ENCODE assay signal across 8 mouse cellular contexts in genomic region chr11:19020951-19021710, GRCm38 (mm10). TPM values are rescaled to one million over a fixed set of nuclear protein-coding genes. Genes with fewer than 3 reads are reported as not detected.
DNase-seq lines count a peak whose midpoint lies in the region; ATAC-seq and TF ChIP-seq lines count a peak whose summit lies in the region.

No protein-coding gene starts in this region.

- no peaks in the 10 kb centered on the region for H3K36me3 ChIP-seq in kidney, adult 2 months (ENCODE audit: control insufficient read depth, insufficient read depth, low read length)
- H3K36me3 ChIP-seq in forebrain, embryonic 12.5 days (replicated peaks) = no peaks in the 10 kb centered on the region
- no peaks in the 10 kb centered on the region for H3K36me3 ChIP-seq in kidney, embryonic 16.5 days (ENCODE audit: insufficient read depth, low read length)
- no peaks in the 10 kb centered on the region for H3K36me3 ChIP-seq in midbrain, embryonic 11.5 days (ENCODE audit: control insufficient read depth, insufficient read depth, low read length)

- no peak for DNase-seq in kidney, adult 2 months
- DNase-seq in kidney, adult 9 months = no peak
- DNase-seq in adrenal gland, postnatal 36 days = peak; percentile 46 to 55
- DNase-seq in midbrain, embryonic 11.5 days (ENCODE audit: low spot score, missing footprints) = peak; percentile 94
- DNase-seq in T-cell, adult 2 months (ENCODE audit: low spot score) = no peak
- DNase-seq in frontal cortex, postnatal 25 days (ENCODE audit: low spot score in 2 of 2) = no peak

- peak overlapping the region; percentile 90; the same call in 1 of the 2 replicates for H3K9ac ChIP-seq in forebrain, embryonic 12.5 days
- peak overlapping the region; percentile 69 for H3K9ac ChIP-seq in kidney, embryonic 16.5 days (replicated peaks; ENCODE audit: low read length)
- H3K9ac ChIP-seq in midbrain, embryonic 11.5 days (ENCODE audit: low read length) = peak overlapping the region; percentile 14

- no peaks in the 10 kb centered on the region; the same call in 1 of the 2 replicates for H3K4me1 ChIP-seq in kidney, adult 2 months (ENCODE audit: control insufficient read depth, insufficient read depth, low read length)
- H3K4me1 ChIP-seq in forebrain, embryonic 12.5 days = peaks cover 21% of the 10 kb centered on the region
- peaks cover 24% of the 10 kb centered on the region for H3K4me1 ChIP-seq in kidney, embryonic 16.5 days (ENCODE audit: insufficient read depth, low read length)
- peaks cover 21% of the 10 kb centered on the region for H3K4me1 ChIP-seq in midbrain, embryonic 11.5 days (ENCODE audit: control insufficient read depth, insufficient read depth, low read length)

- no peaks in the 10 kb centered on the region for H3K9me3 ChIP-seq in forebrain, embryonic 12.5 days
- no peaks in the 10 kb centered on the region for H3K9me3 ChIP-seq in kidney, embryonic 16.5 days (ENCODE audit: low read length)
- H3K9me3 ChIP-seq in midbrain, embryonic 11.5 days (ENCODE audit: control insufficient read depth, low read length) = no peaks in the 10 kb centered on the region

- TF ChIP-seq CTCF in kidney, adult 2 months (conservative IDR thresholded peaks at IDR 0.05; ENCODE audit: insufficient read depth, insufficient read length, low read depth, low read length) = no peak

- peak; percentile 18; the same call in 1 of the 2 replicates for ATAC-seq in forebrain, embryonic 12.5 days (ENCODE audit: low FRiP score)
- no peak for ATAC-seq in kidney, embryonic 16.5 days (ENCODE audit: low FRiP score, low TSS enrichment)
- peak; percentile 18 for ATAC-seq in midbrain, embryonic 11.5 days (ENCODE audit: low FRiP score)

- H3K27me3 ChIP-seq in kidney, adult 2 months (replicated peaks; ENCODE audit: control insufficient read depth, insufficient read depth, low read length) = no peaks in the 10 kb centered on the region
- peaks cover 34% of the 10 kb centered on the region for H3K27me3 ChIP-seq in forebrain, embryonic 12.5 days
- H3K27me3 ChIP-seq in kidney, embryonic 16.5 days (ENCODE audit: insufficient read depth, low read length) = peaks cover 3% of the 10 kb centered on the region; the same call in 1 of the 2 replicates
- peaks cover 8% of the 10 kb centered on the region for H3K27me3 ChIP-seq in midbrain, embryonic 11.5 days (ENCODE audit: control insufficient read depth, insufficient read depth, low read length)

- no peak for TF ChIP-seq POLR2A in kidney, adult 2 months (IDR thresholded peaks at IDR 0.05; ENCODE audit: low read depth, low read length)

- H3K27ac ChIP-seq in kidney, adult 2 months (ENCODE audit: insufficient read depth, low read depth, low read length) = peak overlapping the region; percentile 12; the same call in 1 of the 2 replicates
- H3K27ac ChIP-seq in forebrain, embryonic 12.5 days = peak overlapping the region; percentile 97; the same call in 1 of the 2 replicates
- peak overlapping the region; percentile 84 for H3K27ac ChIP-seq in kidney, embryonic 16.5 days (ENCODE audit: low read length)
- H3K27ac ChIP-seq in midbrain, embryonic 11.5 days (ENCODE audit: low read depth, low read length) = no peak overlapping the region; the same call in 1 of the 2 replicates

- 25% methylated on average over 28 of the region's 28 CpGs for WGBS in kidney, adult 2 months
- WGBS in forebrain, embryonic 12.5 days = 2% methylated on average over 28 of the region's 28 CpGs
- 6% methylated on average over 28 of the region's 28 CpGs for WGBS in kidney, embryonic 16.5 days
- WGBS in midbrain, embryonic 11.5 days = 1% methylated on average over 28 of the region's 28 CpGs

- peak overlapping the region; percentile 66 for H3K4me3 ChIP-seq in kidney, adult 2 months (ENCODE audit: insufficient read depth, low read depth, low read length)
- peak overlapping the region; percentile 58 for H3K4me3 ChIP-seq in forebrain, embryonic 12.5 days (replicated peaks)
- peak overlapping the region; percentile 74 for H3K4me3 ChIP-seq in kidney, embryonic 16.5 days (ENCODE audit: low read length)
- H3K4me3 ChIP-seq in midbrain, embryonic 11.5 days (ENCODE audit: low read depth, low read length) = peak overlapping the region; percentile 66

- H3K4me2 ChIP-seq in forebrain, embryonic 12.5 days = peak overlapping the region; percentile 86
- peak overlapping the region; percentile 81 for H3K4me2 ChIP-seq in kidney, embryonic 16.5 days (replicated peaks; ENCODE audit: low read depth, low read length)
- peak overlapping the region; percentile 95 for H3K4me2 ChIP-seq in midbrain, embryonic 11.5 days

RNA-seq across cellular contexts. Expression of gene Meis1, which starts 2.3 kb away (rescaled TPM):
- polyA plus RNA-seq in kidney, adult 2 months (2012; rRNA removed) = 6.2 TPM in 2 replicates
- total RNA-seq in adrenal gland, postnatal 36 days (2021) = 10 to 100 TPM; 56.0 to 57.4 TPM
- polyA plus RNA-seq in forebrain, embryonic 12.5 days (2016; fragmentation: Nextera tagmentation; extraction: Ambion mirVana) = 40.4 and 44.8 TPM in 2 replicates
- 124 and 127 TPM in 2 replicates for polyA plus RNA-seq in kidney, embryonic 16.5 days (2015; fragmentation: Nextera tagmentation; extraction: Ambion mirVana)
- polyA plus RNA-seq in midbrain, embryonic 11.5 days (2014; fragmentation: Nextera tagmentation; extraction: Ambion mirVana) = 39.4 and 39.6 TPM in 2 replicates

Comparison
In these comparisons a context has a peak if more than half of its experiments do, and no peak if none do; other contexts are left out.
1. DNase-seq: peak in adrenal gland, postnatal 36 days (2 of 2) and midbrain, embryonic 11.5 days (single experiment); none in kidney, adult 2 months (single experiment), kidney, adult 9 months (single experiment), T-cell, adult 2 months (single experiment) and frontal cortex, postnatal 25 days (0 of 2).
2. H3K9ac ChIP-seq: peak in every context shown above with its lines; median percentile 90 in forebrain, embryonic 12.5 days; 69 in kidney, embryonic 16.5 days; 14 in midbrain, embryonic 11.5 days.
3. Peak in every context shown above with its lines, with median percentiles within 50 percentile points of each other: H3K4me3 ChIP-seq and H3K4me2 ChIP-seq.